Mouse (Mus musculus) fat pad, adult 2 months (tissue): ENCODE results near the gene Fam102a.
"Not testable (repeated sequence)": the region's sequence is repeated elsewhere in the genome, so short reads cannot be mapped to it uniquely, and the experiment has no call there.

Experiments used
- DNase-seq: peaks from one replicate; pipeline ENCODE4 v3.0.0-alpha.2; 2011; ENCODE audit warnings: low read depth, low spot score; ENCODE audit errors: extremely low read depth

Gene Fam102a

GRCm38 (mm10) chr2:32534733-32535471 is at the start of gene Fam102a:
TSS of gene Fam102a (plus strand) at chr2:32535332.
- DNase-seq = no peak

- DNase-seq = no peak
These were observed 49.4 kb upstream of the Fam102a start for GRCm38 (mm10) chr2:32485751-32486150.

GRCm38 (mm10) chr2:32486155-32486554 is 49.0 kb upstream of the Fam102a start:
- no peak for DNase-seq

- no peak for DNase-seq
These were observed 48.0 kb upstream of the Fam102a start for GRCm38 (mm10) chr2:32487124-32487623.

- no peak for DNase-seq
These were observed 46.5 kb upstream of the Fam102a start for GRCm38 (mm10) chr2:32488679-32489078.

- not testable (repeated sequence) for DNase-seq
These were observed 44.4 kb upstream of the Fam102a start for GRCm38 (mm10) chr2:32490730-32491129.

- no peak for DNase-seq
These were observed 42.5 kb upstream of the Fam102a start for GRCm38 (mm10) chr2:32492661-32493060.

GRCm38 (mm10) chr2:32493301-32493701 is 41.8 kb upstream of the Fam102a start:
- no peak for DNase-seq

GRCm38 (mm10) chr2:32494522-32494921 is 40.6 kb upstream of the Fam102a start:
- DNase-seq = no peak

GRCm38 (mm10) chr2:32495185-32495726 is 39.9 kb upstream of the Fam102a start:
- no peak for DNase-seq

GRCm38 (mm10) chr2:32496190-32496589 is 38.9 kb upstream of the Fam102a start:
- DNase-seq = no peak

- no peak for DNase-seq
These were observed 35.8 kb upstream of the Fam102a start for GRCm38 (mm10) chr2:32499365-32499764.

GRCm38 (mm10) chr2:32500461-32500860 is 34.7 kb upstream of the Fam102a start:
- no peak for DNase-seq

GRCm38 (mm10) chr2:32501754-32502324 is 33.3 kb upstream of the Fam102a start:
- DNase-seq = no peak

- DNase-seq = no peak
These were observed 32.3 kb upstream of the Fam102a start for GRCm38 (mm10) chr2:32502843-32503242.

- DNase-seq = no peak
These were observed 31.5 kb upstream of the Fam102a start for GRCm38 (mm10) chr2:32503588-32503987.

GRCm38 (mm10) chr2:32505536-32505935 is 29.6 kb upstream of the Fam102a start:
- no peak for DNase-seq

GRCm38 (mm10) chr2:32506673-32507668 is 28.2 kb upstream of the Fam102a start:
- DNase-seq = no peak

GRCm38 (mm10) chr2:32507906-32508305 is 27.2 kb upstream of the Fam102a start:
- no peak for DNase-seq

- no peak for DNase-seq
These were observed 25.8 kb upstream of the Fam102a start for GRCm38 (mm10) chr2:32509287-32509686.

GRCm38 (mm10) chr2:32509896-32510295 is 25.2 kb upstream of the Fam102a start:
- DNase-seq = no peak
